ENCODE assay signal across 16 mouse cellular contexts in genomic region chr6:73523658-73524057, GRCm38 (mm10). TPM values are rescaled to one million over a fixed set of nuclear protein-coding genes. Genes with fewer than 3 reads are reported as not detected.
A peak's percentile ranks its signal among the peaks of the same experiment; 100 is the strongest.
DNase-seq lines count a peak whose midpoint lies in the region; ATAC-seq and TF ChIP-seq lines count a peak whose summit lies in the region.
"Had no signal": no experiment of that assay in that cellular context is flagged by ENCODE, and none has a peak within 500 bp of the region (broad histone marks: within the 10 kb centered on the region; RNA-seq: fewer than 3 reads in every experiment).

No protein-coding gene starts in this region.

- TF ChIP-seq EP300 in ES-Bruce4 (IDR thresholded peaks at IDR 0.05; ENCODE audit: insufficient read depth, low read depth, low read length), result no peak

- H3K4me3 ChIP-seq in gastrocnemius, adult 2 months, result no peak overlapping the region
- H3K4me3 ChIP-seq in limb, embryonic 11.5 days (ENCODE audit: low read depth, low read length), result no peak overlapping the region
- H3K4me3 ChIP-seq in limb, embryonic 10.5 days, result no peak overlapping the region
- H3K4me3 ChIP-seq in ES-Bruce4 (ENCODE audit: low read depth, low read length), result no peak overlapping the region
- no peak overlapping the region for H3K4me3 ChIP-seq in embryonic facial prominence, embryonic 11.5 days (ENCODE audit: low read depth, low read length)
- H3K4me3 ChIP-seq: heart, embryonic 10.5 days; liver, embryonic 13.5 days; midbrain, embryonic 12.5 days had no signal

- H3K36me3 ChIP-seq in limb, embryonic 11.5 days (ENCODE audit: control insufficient read depth, insufficient read depth, low read length), result no peaks in the 10 kb centered on the region
- no peaks in the 10 kb centered on the region for H3K36me3 ChIP-seq in limb, embryonic 10.5 days
- no peaks in the 10 kb centered on the region for H3K36me3 ChIP-seq in ES-Bruce4 (ENCODE audit: control insufficient read depth, insufficient read depth, low read length, poor library complexity, severe bottlenecking)
- no peaks in the 10 kb centered on the region for H3K36me3 ChIP-seq in embryonic facial prominence, embryonic 11.5 days (replicated peaks; ENCODE audit: control insufficient read depth, insufficient read depth, low read depth, low read length)
- H3K36me3 ChIP-seq: heart, embryonic 10.5 days; liver, embryonic 13.5 days; midbrain, embryonic 12.5 days had no signal

- no peak for ATAC-seq in limb, embryonic 11.5 days (ENCODE audit: insufficient number of reproducible peaks, low FRiP score, low TSS enrichment, low read depth)
- ATAC-seq in embryonic facial prominence, embryonic 11.5 days (replicated peaks; ENCODE audit: insufficient number of reproducible peaks, low FRiP score, low TSS enrichment, low read depth), result no peak
- ATAC-seq: forebrain, embryonic 16.5 days had no signal

- intact Hi-C loops in gastrocnemius, adult 2 months (cut with DNase I), result no loop called here
- intact Hi-C loops in gastrocnemius, postnatal 14 days (cut with DNase I; ENCODE audit: low total_unique reads), result no loop called here

- H3K27ac ChIP-seq in gastrocnemius, adult 2 months, result no peak overlapping the region
- no peak overlapping the region for H3K27ac ChIP-seq in limb, embryonic 11.5 days (replicated peaks; ENCODE audit: low read depth, low read length)
- H3K27ac ChIP-seq in limb, embryonic 10.5 days, result no peak overlapping the region
- H3K27ac ChIP-seq in ES-Bruce4 (ENCODE audit: insufficient read depth, low read length), result no peak overlapping the region
- H3K27ac ChIP-seq in embryonic facial prominence, embryonic 11.5 days (replicated peaks; ENCODE audit: low read depth, low read length), result no peak overlapping the region
- H3K27ac ChIP-seq: heart, embryonic 10.5 days; liver, embryonic 13.5 days; midbrain, embryonic 12.5 days had no signal

- no peaks in the 10 kb centered on the region for H3K4me1 ChIP-seq in limb, embryonic 11.5 days (ENCODE audit: control insufficient read depth, insufficient read depth, low read length)
- peaks cover 6% of the 10 kb centered on the region; the same call in 1 of the 2 replicates for H3K4me1 ChIP-seq in limb, embryonic 10.5 days
- no peaks in the 10 kb centered on the region for H3K4me1 ChIP-seq in ES-Bruce4 (ENCODE audit: control insufficient read depth, insufficient read depth, low read length)
- no peaks in the 10 kb centered on the region for H3K4me1 ChIP-seq in embryonic facial prominence, embryonic 11.5 days (ENCODE audit: control insufficient read depth, insufficient read depth, low read length)
- H3K4me1 ChIP-seq: heart, embryonic 10.5 days; liver, embryonic 13.5 days; midbrain, embryonic 12.5 days had no signal

- no peaks in the 10 kb centered on the region for H3K9me3 ChIP-seq in limb, embryonic 11.5 days (ENCODE audit: control insufficient read depth, low read length)
- H3K9me3 ChIP-seq in limb, embryonic 10.5 days (replicated peaks), result no peaks in the 10 kb centered on the region
- no peaks in the 10 kb centered on the region for H3K9me3 ChIP-seq in ES-Bruce4 (replicated peaks; ENCODE audit: control insufficient read depth, insufficient read depth, low read length, poor library complexity, severe bottlenecking)
- H3K9me3 ChIP-seq in embryonic facial prominence, embryonic 11.5 days (replicated peaks; ENCODE audit: control insufficient read depth, low read length), result no peaks in the 10 kb centered on the region
- H3K9me3 ChIP-seq: heart, embryonic 10.5 days; liver, embryonic 13.5 days; midbrain, embryonic 12.5 days had no signal

- no peak for DNase-seq in gastrocnemius, adult 2 months
- no peak for DNase-seq in gastrocnemius, postnatal 14 days
- DNase-seq in limb, embryonic 11.5 days (ENCODE audit: low spot score), result peak; percentile 49
- no peak for DNase-seq in limb, embryonic 10.5 days (ENCODE audit: low spot score)
- DNase-seq in embryonic facial prominence, embryonic 11.5 days (ENCODE audit: low spot score), result peak; percentile 34
- no peak for DNase-seq in thymus, adult 18-20 months
- no peak for DNase-seq in spleen, postnatal 10 days (ENCODE audit: low spot score in 2 of 2)
- DNase-seq: liver, embryonic 13.5 days; spleen, adult 18-20 months had no signal

- no peaks in the 10 kb centered on the region for H3K27me3 ChIP-seq in limb, embryonic 11.5 days (ENCODE audit: control insufficient read depth, insufficient read depth, low read length)
- H3K27me3 ChIP-seq in limb, embryonic 10.5 days (ENCODE audit: low read depth, poor library complexity, severe bottlenecking), result no peaks in the 10 kb centered on the region
- H3K27me3 ChIP-seq in ES-Bruce4 (ENCODE audit: control insufficient read depth, insufficient read depth, low read length, poor library complexity, severe bottlenecking), result peaks cover 2% of the 10 kb centered on the region; the same call in 1 of the 2 replicates
- H3K27me3 ChIP-seq in embryonic facial prominence, embryonic 11.5 days (ENCODE audit: control insufficient read depth, insufficient read depth, low read length), result no peaks in the 10 kb centered on the region
- H3K27me3 ChIP-seq: liver, embryonic 13.5 days; midbrain, embryonic 12.5 days had no signal

- TF ChIP-seq POLR2A in ES-Bruce4 (IDR thresholded peaks at IDR 0.05; ENCODE audit: insufficient read depth, low read length), result no peak

- no peak overlapping the region for H3K9ac ChIP-seq in limb, embryonic 11.5 days (ENCODE audit: low read length)
- no peak overlapping the region for H3K9ac ChIP-seq in ES-Bruce4 (ENCODE audit: low read depth, poor library complexity, severe bottlenecking)
- no peak overlapping the region for H3K9ac ChIP-seq in embryonic facial prominence, embryonic 11.5 days (replicated peaks; ENCODE audit: low read length)
- H3K9ac ChIP-seq: liver, embryonic 13.5 days; midbrain, embryonic 12.5 days had no signal

- peak; percentile 3; the same call in 1 of the 2 replicates for TF ChIP-seq CTCF in gastrocnemius, adult 2 months (IDR thresholded peaks at IDR 0.05)
- TF ChIP-seq CTCF in ES-Bruce4 (IDR thresholded peaks at IDR 0.05; ENCODE audit: low read depth, low read length), result peak; percentile 63

- 66% methylated on average over 9 of the region's 9 CpGs for WGBS in limb, embryonic 11.5 days
- WGBS in limb, embryonic 10.5 days, result 63% methylated on average over 9 of the region's 9 CpGs
- whole genome bisulfite sequencing in embryonic facial prominence, embryonic 11.5 days, result 64% methylated on average over 9 of the region's 9 CpGs

- no peak overlapping the region for H3K4me2 ChIP-seq in limb, embryonic 11.5 days (ENCODE audit: low read depth, severe bottlenecking)
- H3K4me2 ChIP-seq in embryonic facial prominence, embryonic 11.5 days (ENCODE audit: low read depth, low read length), result no peak overlapping the region
- H3K4me2 ChIP-seq: liver, embryonic 13.5 days; midbrain, embryonic 12.5 days had no signal

RNA-seq across cellular contexts. Expression of gene 4931417E11Rik, which starts 54.2 kb away (rescaled TPM):
- not detected for total RNA-seq in gastrocnemius, adult 2 months (2021)
- total RNA-seq in gastrocnemius, postnatal 14 days (2021), result not detected
- not detected in 2 replicates for polyA plus RNA-seq in limb, embryonic 11.5 days (2014; fragmentation: Nextera tagmentation; extraction: Ambion mirVana)
- not detected in 2 replicates for polyA plus RNA-seq in limb, embryonic 10.5 days (2016; fragmentation: Nextera tagmentation; extraction: Ambion mirVana)
- not detected in 2 replicates for polyA plus RNA-seq in ES-Bruce4 (2011; ENCODE audit: insufficient read depth, insufficient read length, low read depth, missing spikeins)
- polyA plus RNA-seq in embryonic facial prominence, embryonic 11.5 days (2014; fragmentation: Nextera tagmentation; extraction: Ambion mirVana), result not detected in 2 replicates
- total RNA-seq: layer of hippocampus, postnatal 10 days; neutrophil, adult 5-6 weeks had no signal
- polyA plus RNA-seq: embryonic facial prominence, embryonic 14.5 days; forebrain, embryonic 16.5 days; heart, embryonic 10.5 days; liver, embryonic 13.5 days; midbrain, embryonic 12.5 days had no signal

Comparison
In these comparisons a context has a peak if more than half of its experiments do, and no peak if none do; other contexts are left out.
1. DNase-seq: peak in limb, embryonic 11.5 days (single experiment) and embryonic facial prominence, embryonic 11.5 days (single experiment); none in gastrocnemius, adult 2 months (single experiment), gastrocnemius, postnatal 14 days (single experiment), limb, embryonic 10.5 days (single experiment), thymus, adult 18-20 months (0 of 2) and spleen, postnatal 10 days (0 of 2).